Mouse (Mus musculus): ENCODE data around the gene Atp8a1.

DNA sequence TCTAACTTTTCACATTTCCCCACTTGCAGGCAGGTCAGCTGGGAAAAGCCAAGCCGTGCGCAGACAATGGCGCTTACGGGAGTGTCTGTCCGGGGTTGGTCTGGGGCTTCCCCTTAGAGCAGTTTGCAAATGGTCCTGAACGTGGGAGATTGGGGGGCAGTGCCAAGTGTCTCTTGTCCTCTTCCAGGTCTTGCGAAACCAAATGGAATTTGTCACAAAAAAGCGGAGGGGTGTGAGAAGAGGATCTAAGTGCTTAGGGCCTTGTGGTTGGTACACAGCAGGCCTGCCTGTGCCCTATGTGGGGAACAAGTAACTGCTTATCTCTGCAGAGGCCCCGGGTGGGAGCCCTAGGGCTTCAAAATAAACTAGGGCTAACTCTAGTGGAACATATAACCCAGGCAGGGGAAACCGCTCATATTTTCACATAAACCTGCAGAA is 213.4 kb downstream of the Atp8a1 start:
- TF ChIP-seq CTCF (IDR thresholded peaks at IDR 0.05; ENCODE audit: control insufficient read depth, insufficient read depth, insufficient replicate concordance, low read depth, low read length) (no peak), POLR2A (IDR thresholded peaks at IDR 0.05; ENCODE audit: control insufficient read depth, low read depth, low read length) (no peak)
